Mouse (Mus musculus) limb, embryonic 13.5 days (tissue): ENCODE data around the gene Kazn. TPM values are rescaled to one million over a fixed set of nuclear protein-coding genes. Genes with fewer than 3 reads are reported as not detected.
A peak's percentile ranks its signal among the peaks of the same experiment; 100 is the strongest.

ENCODE experiments used
- ATAC-seq: fragments of 200-750 bp; cut with Nextera tagmentation; 2 replicates; pipeline ENCODE4 v1.8.0; 2017; ENCODE audit warnings: low read depth, moderate number of reproducible peaks, moderate TSS enrichment; ENCODE audit not compliant: low FRiP score
- H3K27ac ChIP-seq: fragments of 300-500 bp; sonication (generic); 2 replicates; pipeline ENCODE4 v1.5.1; 2015; ENCODE audit warnings: inconsistent platforms, mild to moderate bottlenecking, moderate library complexity
- H3K27me3 ChIP-seq: fragments of 300-500 bp; sonication (generic); 2 replicates; pipeline ENCODE4 v1.6.1; 2015; ENCODE audit warnings: mild to moderate bottlenecking, inconsistent platforms
- H3K36me3 ChIP-seq: fragments of 300-500 bp; sonication (generic); 2 replicates; pipeline ENCODE4 v1.6.1; 2015; ENCODE audit warnings: inconsistent platforms, mild to moderate bottlenecking, moderate library complexity
- H3K4me1 ChIP-seq: fragments of 300-500 bp; sonication (generic); 2 replicates; pipeline ENCODE4 v1.6.1; 2015; ENCODE audit warnings: inconsistent platforms
- H3K4me2 ChIP-seq: fragments of 300-500 bp; sonication (generic); replicated peaks from 2 replicates; pipeline ENCODE4 v1.6.1; 2015; ENCODE audit warnings: inconsistent platforms, mild to moderate bottlenecking, moderate library complexity
- H3K4me3 ChIP-seq: fragments of 300-500 bp; sonication (generic); 2 replicates; pipeline ENCODE4 v1.5.1; 2015; ENCODE audit warnings: moderate library complexity, mild to moderate bottlenecking, inconsistent platforms
- H3K9ac ChIP-seq: fragments of 300-500 bp; sonication (generic); 2 replicates; pipeline ENCODE4 v1.6.1; 2015; ENCODE audit warnings: mild to moderate bottlenecking, inconsistent platforms
- H3K9me3 ChIP-seq: fragments of 300-500 bp; sonication (generic); 2 replicates; pipeline ENCODE4 v1.6.1; 2016; ENCODE audit warnings: inconsistent platforms
- WGBS: fragments of 180-500 bp; shearing (Covaris S2); methylation state at CpG from one replicate; pipeline ENCODE4 v1.1.7; 2015; 5-methylcytosine and 5-hydroxymethylcytosine counted together
- polyA plus RNA-seq: library from polyadenylated mRNA; unstranded; fragments of >200 nt; fragmentation: Nextera tagmentation; extraction: Ambion mirVana; gene quantifications from 2 replicates; pipeline ENCODE4 v1.2.1, GENCODE M21; 2015

The Kazn gene
- polyA plus RNA-seq, 1 experiment from 2014 or later: 14.4 TPM

DNA sequence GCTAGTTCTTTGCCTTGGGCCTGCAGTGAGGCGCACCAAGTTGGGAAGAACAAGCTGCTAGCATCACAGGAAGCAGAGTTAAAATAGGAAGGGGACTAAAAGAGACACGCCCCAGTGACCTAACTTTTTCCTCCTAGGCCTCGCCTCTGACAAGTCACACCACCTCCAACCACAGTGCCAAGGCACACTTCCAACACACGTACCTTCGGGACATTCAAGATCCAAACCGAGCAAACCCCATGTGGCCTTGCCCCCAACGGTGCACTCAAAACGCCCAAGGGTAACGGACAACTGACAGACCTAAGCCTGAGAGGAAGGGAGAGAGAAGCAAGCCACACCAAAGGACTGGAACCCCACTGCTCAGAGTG lies 53.7 kb downstream of the Kazn start:
- no peak overlapping the region for H3K4me3 ChIP-seq
- no peak for ATAC-seq
- WGBS: 92% methylated on average over 9 of the region's 9 CpGs

DNA sequence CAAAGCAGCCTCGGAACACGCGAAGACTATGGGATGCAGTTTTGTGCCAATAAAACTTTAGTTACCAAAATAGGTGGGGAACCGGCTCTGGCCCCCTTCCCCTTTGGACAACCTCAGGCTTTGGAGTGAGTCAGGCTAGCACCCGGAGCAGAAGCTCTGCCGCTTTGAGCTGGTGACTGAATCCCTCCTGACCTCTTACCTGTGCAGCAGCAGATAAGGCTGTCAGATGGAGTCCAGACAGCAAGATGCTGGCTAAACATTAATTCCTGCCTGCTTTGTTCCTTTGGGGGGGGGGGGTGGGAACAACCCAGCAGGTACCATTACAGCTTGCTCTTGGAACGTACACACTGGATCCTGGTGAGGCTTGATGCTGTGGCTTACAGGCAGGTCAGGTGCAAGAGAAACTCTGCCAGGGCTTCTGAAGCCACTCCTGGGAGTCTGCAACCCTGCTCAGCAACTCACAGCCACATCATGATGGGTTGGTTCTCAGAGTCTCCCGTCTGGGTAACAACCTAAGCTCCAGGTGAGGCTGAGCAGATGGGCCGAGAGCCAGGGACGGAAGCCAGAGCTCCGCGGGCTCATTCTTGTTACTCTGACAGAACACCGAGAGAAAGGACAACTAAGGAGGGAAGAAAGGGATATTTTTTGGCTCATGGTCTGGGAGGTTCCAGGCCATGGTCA lies 54.2 kb downstream of the Kazn start:
- WGBS: 70% methylated on average over 13 of the region's 13 CpGs
- Histone ChIP-seq H3K4me2 (no peak overlapping the region), H3K4me3 (no peak overlapping the region), H3K9ac (no peak overlapping the region), H3K27ac (no peak overlapping the region), H3K36me3 (0 out of 2 replicates have a peak, but pooled peaks cover 4% of the 10 kb centered on the region), H3K4me1 (peaks cover 37% of the 10 kb centered on the region), H3K9me3 (0 out of 2 replicates have a peak, but pooled peaks cover 3% of the 10 kb centered on the region), H3K27me3 (no peaks in the 10 kb centered on the region)
- no peak for ATAC-seq

More for the DNA sequence above, 53.7 kb downstream of the Kazn start:
- Histone ChIP-seq H3K36me3 (0 out of 2 replicates have a peak, but pooled peaks cover 8% of the 10 kb centered on the region), H3K9me3 (0 out of 2 replicates have a peak, but pooled peaks cover 3% of the 10 kb centered on the region), H3K27ac (no peak overlapping the region), H3K9ac (no peak overlapping the region), H3K4me1 (peaks cover 31% of the 10 kb centered on the region), H3K4me2 (no peak overlapping the region), H3K27me3 (no peaks in the 10 kb centered on the region)

DNA sequence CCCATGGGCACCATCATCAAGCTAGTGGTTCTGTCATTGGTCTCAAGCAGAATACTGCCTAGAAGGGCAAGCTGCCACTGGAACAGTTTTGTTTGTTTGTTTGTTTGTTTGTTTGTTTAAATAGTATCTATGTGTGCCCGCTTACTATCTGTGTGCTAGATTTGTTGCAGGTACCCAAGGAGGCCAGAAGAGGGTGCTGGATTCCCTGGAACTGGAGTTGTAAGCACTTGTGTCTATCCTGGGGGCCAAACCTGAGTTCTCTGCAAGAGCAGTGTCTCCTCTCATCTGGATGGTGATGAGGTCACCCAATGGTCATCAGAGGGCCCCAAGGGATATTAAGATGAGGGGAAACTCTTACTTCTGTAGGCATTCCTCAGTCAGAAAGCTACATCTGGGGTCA lies 55.6 kb downstream of the Kazn start:
- no peak for ATAC-seq
- no peak overlapping the region for H3K9ac ChIP-seq
- no peak overlapping the region for H3K4me2 ChIP-seq
- H3K36me3 ChIP-seq: 0 out of 2 replicates have a peak, but pooled peaks cover 4% of the 10 kb centered on the region
- H3K27ac ChIP-seq: no peak overlapping the region
- WGBS: 97% methylated on average over 1 of the region's 1 CpGs
- H3K27me3 ChIP-seq: no peaks in the 10 kb centered on the region
- 0 out of 2 replicates have a peak, but pooled peaks cover 3% of the 10 kb centered on the region for H3K9me3 ChIP-seq
- peaks cover 51% of the 10 kb centered on the region for H3K4me1 ChIP-seq
- H3K4me3 ChIP-seq: no peak overlapping the region

DNA sequence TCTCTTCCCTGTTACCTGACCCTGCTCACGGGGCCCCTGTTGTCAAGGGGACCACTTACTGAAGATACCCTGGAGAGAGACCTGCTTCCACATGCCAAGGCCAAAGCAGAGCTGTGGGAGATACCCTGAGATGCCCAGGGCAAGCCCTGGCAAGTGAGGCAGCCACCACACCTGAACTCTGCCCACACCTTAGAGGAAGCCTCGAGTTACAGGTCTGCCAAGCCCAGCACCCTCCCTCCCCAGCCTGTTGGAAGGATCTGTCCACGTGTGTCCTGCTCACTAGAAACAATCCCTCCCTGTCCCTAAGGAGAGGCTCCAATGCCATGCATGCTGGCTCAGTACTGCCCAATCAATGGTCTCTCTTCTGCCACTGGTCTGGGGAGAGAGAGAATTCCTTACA lies 56.2 kb downstream of the Kazn start:
- Histone ChIP-seq H3K4me3 (no peak overlapping the region), H3K4me2 (no peak overlapping the region), H3K9ac (no peak overlapping the region), H3K9me3 (0 out of 2 replicates have a peak, but pooled peaks cover 3% of the 10 kb centered on the region), H3K27me3 (no peaks in the 10 kb centered on the region), H3K27ac (no peak overlapping the region), H3K4me1 (peaks cover 52% of the 10 kb centered on the region), H3K36me3 (0 out of 2 replicates have a peak, but pooled peaks cover 4% of the 10 kb centered on the region)
- WGBS: 74% methylated on average over 3 of the region's 3 CpGs
- ATAC-seq: no peak

DNA sequence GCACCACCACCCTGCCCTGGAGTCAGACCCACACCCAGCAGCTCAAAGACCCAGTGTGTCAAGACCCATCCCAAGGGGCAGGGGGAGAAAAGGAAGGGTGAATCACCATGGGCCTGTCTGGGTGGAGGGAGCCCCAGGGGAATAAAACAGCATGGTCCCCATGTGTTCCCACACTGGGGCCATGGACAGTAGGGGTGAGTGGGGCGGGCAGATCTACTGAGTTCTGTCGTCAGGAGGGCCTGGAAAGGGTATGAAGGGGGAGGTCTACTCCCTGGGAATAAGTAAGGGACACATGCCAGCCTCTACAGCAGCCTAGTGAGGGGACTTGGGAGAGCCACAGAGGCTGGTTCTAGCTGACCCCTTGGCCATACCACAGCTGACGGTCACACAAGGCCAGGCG lies 57.6 kb downstream of the Kazn start:
- H3K4me1 ChIP-seq: peaks cover 52% of the 10 kb centered on the region
- no peak for ATAC-seq
- no peak overlapping the region for H3K27ac ChIP-seq
- H3K4me2 ChIP-seq: no peak overlapping the region
- H3K4me3 ChIP-seq: no peak overlapping the region
- H3K36me3 ChIP-seq: peaks cover 8% of the 10 kb centered on the region
- no peak overlapping the region for H3K9ac ChIP-seq
- H3K27me3 ChIP-seq: no peaks in the 10 kb centered on the region
- WGBS: 78% methylated on average over 4 of the region's 4 CpGs
- 0 out of 2 replicates have a peak, but pooled peaks cover 5% of the 10 kb centered on the region for H3K9me3 ChIP-seq

DNA sequence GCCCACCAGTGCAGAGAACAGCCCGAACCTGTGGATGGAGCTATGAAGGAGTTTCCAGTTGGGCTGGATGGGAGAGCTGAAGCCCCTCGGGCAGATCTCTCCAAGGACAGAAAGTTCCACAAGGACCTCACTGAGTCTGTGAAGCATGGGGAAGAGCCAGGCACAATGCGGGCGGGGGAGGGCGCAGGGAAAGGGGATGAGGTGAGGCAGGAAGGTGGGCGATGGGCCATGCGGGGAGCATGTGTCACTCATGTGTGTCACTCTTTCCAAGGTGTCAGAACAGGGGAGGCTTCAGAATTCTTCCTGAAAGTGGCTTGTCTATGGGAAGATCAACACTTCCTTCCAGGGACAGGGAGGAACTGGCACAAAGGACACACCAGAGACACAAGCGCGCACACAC lies 58.3 kb downstream of the Kazn start:
- Histone ChIP-seq H3K27ac (peak overlapping the region; percentile 89), H3K9ac (peak overlapping the region; percentile 21; the same call in 1 of the 2 replicates), H3K36me3 (peaks cover 6% of the 10 kb centered on the region), H3K9me3 (0 out of 2 replicates have a peak, but pooled peaks cover 2% of the 10 kb centered on the region), H3K4me3 (no peak overlapping the region), H3K4me2 (peak overlapping the region; percentile 3; the same call in 1 of the 2 replicates), H3K27me3 (no peaks in the 10 kb centered on the region), H3K4me1 (peaks cover 50% of the 10 kb centered on the region)
- no peak for ATAC-seq
- WGBS: 81% methylated on average over 9 of the region's 9 CpGs

DNA sequence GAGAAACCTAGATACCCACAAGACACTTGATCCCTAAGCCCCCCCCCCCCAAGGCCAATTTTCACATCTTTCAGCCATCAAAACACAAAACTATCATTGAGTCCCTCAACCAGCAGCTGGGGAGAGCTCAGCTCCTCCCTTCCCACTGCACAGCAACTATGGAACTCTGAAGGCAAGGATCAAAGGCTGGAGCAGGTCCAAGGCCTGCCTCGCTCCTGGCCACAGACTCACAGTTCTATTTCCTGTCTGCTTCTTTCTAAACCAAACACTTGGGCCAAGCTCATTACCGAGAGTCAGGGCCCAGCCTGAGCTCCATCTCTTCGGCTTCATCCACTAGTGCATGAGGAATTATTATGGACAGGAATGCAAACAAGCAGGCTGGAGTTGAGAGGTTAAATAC lies 58.9 kb downstream of the Kazn start:
- Histone ChIP-seq H3K4me1 (peaks cover 46% of the 10 kb centered on the region), H3K4me3 (no peak overlapping the region), H3K27ac (peak overlapping the region; percentile 89), H3K27me3 (no peaks in the 10 kb centered on the region), H3K9ac (peak overlapping the region; percentile 21; the same call in 1 of the 2 replicates), H3K36me3 (peaks cover 6% of the 10 kb centered on the region), H3K9me3 (0 out of 2 replicates have a peak, but pooled peaks cover 2% of the 10 kb centered on the region), H3K4me2 (peak overlapping the region; percentile 27; the same call in 1 of the 2 replicates)
- ATAC-seq: peak; percentile 62
- WGBS: 13% methylated on average over 3 of the region's 3 CpGs

DNA sequence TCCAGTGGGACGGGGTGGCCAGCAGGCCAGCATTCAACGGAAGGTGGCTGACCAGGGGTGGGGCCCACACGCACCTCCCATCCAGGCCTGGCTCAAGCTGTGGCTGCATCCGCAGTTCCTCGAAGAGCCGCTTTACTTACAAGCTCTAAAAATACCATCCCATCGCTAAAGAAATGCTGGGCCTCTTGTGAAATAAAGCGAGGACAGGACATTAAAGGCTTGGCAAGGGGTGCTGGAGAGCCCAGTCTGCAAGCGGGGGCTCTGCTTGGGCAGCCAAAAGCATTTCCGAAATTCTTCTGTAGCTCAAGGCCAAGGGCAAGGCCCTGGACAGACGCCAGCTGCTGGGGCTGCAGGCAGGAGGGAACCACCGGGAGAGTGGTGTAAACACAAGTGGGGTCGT lies 59.7 kb downstream of the Kazn start:
- no peaks in the 10 kb centered on the region for H3K27me3 ChIP-seq
- H3K4me3 ChIP-seq: no peak overlapping the region
- H3K9ac ChIP-seq: no peak overlapping the region
- 36% methylated on average over 13 of the region's 13 CpGs for WGBS
- H3K27ac ChIP-seq: peak overlapping the region; percentile 87
- peaks cover 6% of the 10 kb centered on the region for H3K36me3 ChIP-seq
- peaks cover 41% of the 10 kb centered on the region for H3K4me1 ChIP-seq
- 0 out of 2 replicates have a peak, but pooled peaks have one; percentile 16 for ATAC-seq
- H3K9me3 ChIP-seq: 0 out of 2 replicates have a peak, but pooled peaks cover 2% of the 10 kb centered on the region
- H3K4me2 ChIP-seq: peak overlapping the region; percentile 27

DNA sequence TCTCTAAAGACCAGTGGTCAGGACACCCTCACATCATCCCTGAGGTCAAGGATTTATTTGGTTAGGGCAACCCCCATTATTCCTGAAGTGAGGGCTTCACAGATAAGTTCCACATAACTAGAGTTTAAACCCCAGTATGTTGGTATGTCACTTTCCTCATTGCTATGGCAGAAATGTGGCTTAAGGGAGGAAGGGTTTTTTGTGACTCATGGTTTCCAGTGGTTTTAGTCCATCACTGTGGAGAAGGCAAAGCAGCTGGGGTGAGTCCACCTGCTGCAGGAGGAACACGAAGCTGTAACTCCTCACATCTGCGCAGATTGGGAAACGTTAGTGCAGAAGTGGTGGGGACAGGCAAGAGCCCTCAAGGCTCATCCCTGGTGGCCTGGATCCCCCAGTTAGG lies 62.5 kb downstream of the Kazn start:
- Histone ChIP-seq H3K4me2 (no peak overlapping the region), H3K9ac (no peak overlapping the region), H3K4me3 (no peak overlapping the region), H3K9me3 (0 out of 2 replicates have a peak, but pooled peaks cover 2% of the 10 kb centered on the region), H3K4me1 (peaks cover 65% of the 10 kb centered on the region), H3K27ac (no peak overlapping the region), H3K36me3 (peaks cover 6% of the 10 kb centered on the region), H3K27me3 (no peaks in the 10 kb centered on the region)
- 88% methylated on average over 3 of the region's 3 CpGs for WGBS
- no peak for ATAC-seq

DNA sequence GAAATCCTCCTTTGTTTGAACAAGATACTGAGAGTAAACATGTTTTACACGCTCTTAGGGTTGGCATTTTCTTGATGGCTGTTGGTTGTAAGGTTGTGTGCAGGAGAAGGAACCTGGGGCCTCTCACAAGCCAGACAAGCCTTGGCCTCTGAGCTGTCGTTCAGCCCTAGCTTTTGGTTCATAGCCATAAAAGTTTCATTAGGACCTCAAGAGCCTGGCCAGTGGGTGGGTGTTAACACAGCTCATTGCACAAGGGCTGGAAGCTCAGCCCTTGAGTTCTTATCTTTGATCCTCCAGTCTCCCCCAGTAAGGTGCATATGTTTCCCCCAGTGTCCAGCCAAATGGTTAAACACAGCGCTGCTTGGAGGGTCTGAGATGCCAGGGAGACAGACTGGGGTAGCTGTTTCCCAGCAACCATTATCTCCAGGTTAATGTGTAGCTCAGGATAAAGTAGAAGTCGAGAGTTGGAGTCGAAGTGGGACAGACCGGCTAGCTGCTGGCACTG lies 65.2 kb downstream of the Kazn start:
- 0 out of 2 replicates have a peak, but pooled peaks cover 2% of the 10 kb centered on the region for H3K9me3 ChIP-seq
- 55% methylated on average over 6 of the region's 6 CpGs for WGBS
- H3K9ac ChIP-seq: no peak overlapping the region
- H3K36me3 ChIP-seq: peaks cover 6% of the 10 kb centered on the region
- H3K27me3 ChIP-seq: no peaks in the 10 kb centered on the region
- no peak overlapping the region for H3K4me2 ChIP-seq
- no peak overlapping the region for H3K4me3 ChIP-seq
- no peak overlapping the region for H3K27ac ChIP-seq
- ATAC-seq: no peak
- H3K4me1 ChIP-seq: peaks cover 47% of the 10 kb centered on the region

DNA sequence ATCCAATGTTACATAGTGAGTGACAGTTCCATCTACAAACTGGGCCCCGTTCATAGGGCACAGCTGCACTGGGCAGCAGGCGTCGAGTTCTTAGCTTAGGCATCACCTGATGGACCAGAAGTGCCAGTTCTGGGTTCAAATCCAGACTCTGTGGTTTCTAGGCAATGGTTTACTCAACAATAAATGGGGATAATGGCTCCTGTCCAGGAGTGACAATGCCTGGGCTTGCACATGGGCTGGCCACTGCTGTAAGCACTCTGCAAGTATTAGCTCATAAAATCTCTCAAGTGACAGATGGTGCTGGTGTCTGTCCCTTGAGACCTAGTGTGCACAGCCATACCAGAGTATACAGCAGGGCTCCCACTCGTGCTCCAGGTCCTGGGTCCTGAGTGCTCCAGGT lies 66.3 kb downstream of the Kazn start:
- Histone ChIP-seq H3K9ac (no peak overlapping the region), H3K36me3 (peaks cover 6% of the 10 kb centered on the region), H3K27me3 (no peaks in the 10 kb centered on the region), H3K4me2 (no peak overlapping the region), H3K9me3 (0 out of 2 replicates have a peak, but pooled peaks cover 2% of the 10 kb centered on the region), H3K27ac (no peak overlapping the region), H3K4me3 (no peak overlapping the region), H3K4me1 (peaks cover 41% of the 10 kb centered on the region)
- 79% methylated on average over 4 of the region's 4 CpGs for WGBS
- ATAC-seq: no peak

DNA sequence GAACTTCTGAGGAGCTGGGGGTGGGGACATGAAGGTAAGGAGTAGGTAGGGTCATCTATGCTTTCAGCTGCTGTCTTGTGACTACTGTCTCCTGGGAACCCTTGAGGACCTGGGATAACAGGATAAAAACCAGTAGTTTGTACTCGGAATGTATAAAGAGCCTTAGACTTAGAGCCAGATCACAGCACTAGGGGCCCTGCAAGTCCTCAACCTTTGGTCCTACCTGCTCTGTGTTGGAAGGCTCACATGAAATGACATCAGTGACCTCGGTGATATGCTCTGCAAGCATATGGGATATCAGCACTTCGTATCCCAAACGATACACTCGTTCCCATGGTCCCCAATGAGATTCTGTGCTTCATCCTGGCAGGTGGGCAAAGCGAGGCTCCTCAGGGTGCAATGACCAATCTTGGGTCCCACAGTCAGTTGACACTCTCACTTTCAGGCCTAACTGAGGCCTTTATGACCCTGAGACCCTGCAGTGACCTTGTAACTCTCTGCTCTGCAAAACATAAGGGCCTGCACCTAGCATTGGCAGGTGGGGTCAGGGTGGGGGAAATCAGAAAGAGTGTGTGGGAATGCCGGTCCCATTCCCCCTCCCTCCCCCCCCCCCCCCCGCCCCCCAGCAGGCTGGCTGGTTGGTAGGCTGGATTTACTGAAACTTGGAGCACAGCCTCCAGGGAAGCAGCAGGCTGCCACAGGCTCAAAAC lies 67.3 kb downstream of the Kazn start:
- peaks cover 5% of the 10 kb centered on the region for H3K36me3 ChIP-seq
- H3K4me2 ChIP-seq: no peak overlapping the region
- peak overlapping the region; percentile 48; the same call in 1 of the 2 replicates for H3K27ac ChIP-seq
- H3K9ac ChIP-seq: no peak overlapping the region
- 67% methylated on average over 7 of the region's 8 CpGs for WGBS
- no peak overlapping the region for H3K4me3 ChIP-seq
- ATAC-seq: no peak
- H3K27me3 ChIP-seq: no peaks in the 10 kb centered on the region
- H3K9me3 ChIP-seq: 0 out of 2 replicates have a peak, but pooled peaks cover 2% of the 10 kb centered on the region
- peaks cover 41% of the 10 kb centered on the region for H3K4me1 ChIP-seq
